Comparison of ENCODE assay signal across 8 mouse cellular contexts in genomic region chr7:80687721-80688555, GRCm38 (mm10). TPM values are rescaled to one million over a fixed set of nuclear protein-coding genes. Genes with fewer than 3 reads are reported as not detected.
A peak's percentile ranks its signal among the peaks of the same experiment; 100 is the strongest.
DNase-seq lines count a peak whose midpoint lies in the region; ATAC-seq and TF ChIP-seq lines count a peak whose summit lies in the region.

No protein-coding gene starts in this region.

- no peaks in the 10 kb centered on the region for H3K27me3 ChIP-seq in heart, embryonic 11.5 days (ENCODE audit: control insufficient read depth, insufficient read depth, low read length)
- no peaks in the 10 kb centered on the region for H3K27me3 ChIP-seq in kidney, embryonic 15.5 days
- H3K27me3 ChIP-seq in limb, embryonic 14.5 days (ENCODE audit: control insufficient read depth, insufficient read depth, low read length) = no peaks in the 10 kb centered on the region
- no peaks in the 10 kb centered on the region for H3K27me3 ChIP-seq in midbrain, embryonic 15.5 days (replicated peaks)

- peak; percentile 74 for DNase-seq in 416B (ENCODE audit: low read depth)
- peak; percentile 57 for DNase-seq in limb, embryonic 14.5 days (ENCODE audit: low spot score)
- DNase-seq in spleen, adult 18-20 months = peak; percentile 39 to 55

- WGBS in bone marrow, adult 2 months = 3% methylated on average over 66 of the region's 69 CpGs
- WGBS in heart, embryonic 11.5 days (ENCODE audit: insufficient replicate concordance) = 1% methylated on average over 57 of the region's 69 CpGs
- WGBS in kidney, embryonic 15.5 days = 1% methylated on average over 69 of the region's 69 CpGs
- WGBS in limb, embryonic 14.5 days = 1% methylated on average over 33 of the region's 69 CpGs
- under 1% methylated on average over 67 of the region's 69 CpGs for WGBS in midbrain, embryonic 15.5 days

- ATAC-seq in erythroblast, adult 5-6 weeks (replicated peaks; ENCODE audit: low FRiP score, poor library complexity, severe bottlenecking) = peak; percentile 41; the same call in 1 of the 2 replicates
- ATAC-seq in heart, embryonic 11.5 days (replicated peaks; ENCODE audit: insufficient number of reproducible peaks, low FRiP score, low TSS enrichment) = peak; percentile 46
- ATAC-seq in kidney, embryonic 15.5 days (replicated peaks; ENCODE audit: low FRiP score) = peak; percentile 53
- ATAC-seq in limb, embryonic 14.5 days (ENCODE audit: low FRiP score, low read depth) = peak; percentile 47
- peak; percentile 65 for ATAC-seq in midbrain, embryonic 15.5 days (replicated peaks)

- TF ChIP-seq CTCF in bone marrow, adult 2 months (IDR thresholded peaks at IDR 0.05; ENCODE audit: control insufficient read depth, insufficient read depth, low read length) = peak; percentile 16; the same call in 1 of the 2 replicates

- no peak for TF ChIP-seq POLR2A in bone marrow, adult 2 months (IDR thresholded peaks at IDR 0.05; ENCODE audit: borderline replicate concordance, control insufficient read depth, low read depth, low read length)
- no peak for TF ChIP-seq POLR2A in limb, embryonic 14.5 days (IDR thresholded peaks at IDR 0.05; ENCODE audit: borderline replicate concordance, extremely low read depth, insufficient read depth, insufficient read length)

- peak overlapping the region; percentile 83 for H3K9ac ChIP-seq in heart, embryonic 11.5 days (ENCODE audit: low read depth, low read length)
- peak overlapping the region; percentile 80 for H3K9ac ChIP-seq in kidney, embryonic 15.5 days
- H3K9ac ChIP-seq in limb, embryonic 14.5 days (ENCODE audit: low read depth, low read length, severe bottlenecking) = peak overlapping the region; percentile 95
- peak overlapping the region; percentile 96 for H3K9ac ChIP-seq in midbrain, embryonic 15.5 days

- H3K4me1 ChIP-seq in bone marrow, adult 2 months (ENCODE audit: control insufficient read depth, insufficient read depth, low read length) = peaks cover 4% of the 10 kb centered on the region; the same call in 1 of the 2 replicates
- peaks cover 14% of the 10 kb centered on the region for H3K4me1 ChIP-seq in heart, embryonic 11.5 days (ENCODE audit: control insufficient read depth, insufficient read depth, low read length)
- peaks cover 26% of the 10 kb centered on the region for H3K4me1 ChIP-seq in kidney, embryonic 15.5 days
- H3K4me1 ChIP-seq in limb, embryonic 14.5 days (ENCODE audit: control insufficient read depth, insufficient read depth, low read length) = peaks cover 9% of the 10 kb centered on the region; the same call in 1 of the 2 replicates
- H3K4me1 ChIP-seq in midbrain, embryonic 15.5 days = peaks cover 30% of the 10 kb centered on the region

- H3K4me3 ChIP-seq in bone marrow, adult 2 months (replicated peaks; ENCODE audit: control insufficient read depth, low read depth, low read length) = peak overlapping the region; percentile 75
- peak overlapping the region; percentile 59 for H3K4me3 ChIP-seq in heart, embryonic 11.5 days (ENCODE audit: low read depth, low read length)
- H3K4me3 ChIP-seq in kidney, embryonic 15.5 days (replicated peaks) = peak overlapping the region; percentile 86
- H3K4me3 ChIP-seq in limb, embryonic 14.5 days (replicated peaks; ENCODE audit: low read length) = peak overlapping the region; percentile 82
- H3K4me3 ChIP-seq in midbrain, embryonic 15.5 days = peak overlapping the region; percentile 88

- no peaks in the 10 kb centered on the region for H3K36me3 ChIP-seq in heart, embryonic 11.5 days (ENCODE audit: control insufficient read depth, insufficient read depth, low read length)
- H3K36me3 ChIP-seq in kidney, embryonic 15.5 days = no peaks in the 10 kb centered on the region
- H3K36me3 ChIP-seq in limb, embryonic 14.5 days (ENCODE audit: control insufficient read depth, insufficient read depth, low read length) = no peaks in the 10 kb centered on the region
- no peaks in the 10 kb centered on the region for H3K36me3 ChIP-seq in midbrain, embryonic 15.5 days (replicated peaks)

- no peaks in the 10 kb centered on the region for H3K9me3 ChIP-seq in heart, embryonic 11.5 days (replicated peaks; ENCODE audit: control insufficient read depth, low read length)
- no peaks in the 10 kb centered on the region for H3K9me3 ChIP-seq in kidney, embryonic 15.5 days (replicated peaks)
- H3K9me3 ChIP-seq in limb, embryonic 14.5 days (ENCODE audit: control insufficient read depth, low read length) = no peaks in the 10 kb centered on the region
- H3K9me3 ChIP-seq in midbrain, embryonic 15.5 days = no peaks in the 10 kb centered on the region

- peak overlapping the region; percentile 86 for H3K4me2 ChIP-seq in heart, embryonic 11.5 days
- peak overlapping the region; percentile 83 for H3K4me2 ChIP-seq in kidney, embryonic 15.5 days
- peak overlapping the region; percentile 76 for H3K4me2 ChIP-seq in limb, embryonic 14.5 days (replicated peaks; ENCODE audit: low read depth, low read length, severe bottlenecking)
- H3K4me2 ChIP-seq in midbrain, embryonic 15.5 days = peak overlapping the region; percentile 66

- H3K27ac ChIP-seq in bone marrow, adult 2 months (ENCODE audit: control insufficient read depth, insufficient read depth, low read depth, low read length, poor library complexity) = peak overlapping the region; percentile 97
- H3K27ac ChIP-seq in heart, embryonic 11.5 days (ENCODE audit: low read depth, low read length) = peak overlapping the region; percentile 86
- peak overlapping the region; percentile 97 for H3K27ac ChIP-seq in kidney, embryonic 15.5 days
- H3K27ac ChIP-seq in limb, embryonic 14.5 days (replicated peaks; ENCODE audit: low read depth, low read length) = peak overlapping the region; percentile 95
- H3K27ac ChIP-seq in midbrain, embryonic 15.5 days = peak overlapping the region; percentile 94

RNA-seq across cellular contexts. Expression of gene Crtc3, which starts 0.7 kb away (rescaled TPM):
- 5.7 and 8.2 TPM in 2 replicates for polyA plus RNA-seq in bone marrow, adult 2 months (2011; ENCODE audit: insufficient read depth, insufficient read length, low replicate concordance, missing spikeins)
- total RNA-seq in erythroblast, adult 5-6 weeks (2015; ENCODE audit: low replicate concordance) = 1.5 and 2.1 TPM in 2 replicates
- total RNA-seq in erythroblast, adult 5-6 weeks (2017; ENCODE audit: low replicate concordance) = 3.6 and 11.8 TPM in 2 replicates
- 13.4 and 14.2 TPM in 2 replicates for polyA plus RNA-seq in heart, embryonic 11.5 days (2014; fragmentation: Nextera tagmentation; extraction: Ambion mirVana)
- 20.6 and 21.9 TPM in 2 replicates for polyA plus RNA-seq in kidney, embryonic 15.5 days (2015; fragmentation: Nextera tagmentation; extraction: Ambion mirVana)
- 18.6 and 24.4 TPM in 2 replicates for polyA plus RNA-seq in limb, embryonic 14.5 days (2012; rRNA removed)
- 26.4 and 29.9 TPM in 2 replicates for polyA plus RNA-seq in limb, embryonic 14.5 days (2014; fragmentation: Nextera tagmentation; extraction: Ambion mirVana)
- 15.6 and 15.7 TPM in 2 replicates for polyA plus RNA-seq in midbrain, embryonic 15.5 days (2015; fragmentation: Nextera tagmentation; extraction: Ambion mirVana)

Comparison
In these comparisons a context has a peak if more than half of its experiments do, and no peak if none do; other contexts are left out.
1. Peak in every context shown above with its lines: DNase-seq, ATAC-seq, H3K4me3 ChIP-seq and H3K27ac ChIP-seq.